Mouse (Mus musculus) 3134 (cell line): Measurements from ENCODE around the gene Mmrn1.

ENCODE experiments used
- DNase-seq: peaks from one replicate; pipeline ENCODE4 v3.0.0-alpha.2; 2011; ENCODE audit warnings: low spot score; ENCODE audit not compliant: insufficient read length; ENCODE audit errors: extremely low read depth

The Mmrn1 gene

GRCm38 (mm10) chr6:60992366-60992765 lies 67.6 kb downstream of the Mmrn1 start:
- no peak for DNase-seq

DNA sequence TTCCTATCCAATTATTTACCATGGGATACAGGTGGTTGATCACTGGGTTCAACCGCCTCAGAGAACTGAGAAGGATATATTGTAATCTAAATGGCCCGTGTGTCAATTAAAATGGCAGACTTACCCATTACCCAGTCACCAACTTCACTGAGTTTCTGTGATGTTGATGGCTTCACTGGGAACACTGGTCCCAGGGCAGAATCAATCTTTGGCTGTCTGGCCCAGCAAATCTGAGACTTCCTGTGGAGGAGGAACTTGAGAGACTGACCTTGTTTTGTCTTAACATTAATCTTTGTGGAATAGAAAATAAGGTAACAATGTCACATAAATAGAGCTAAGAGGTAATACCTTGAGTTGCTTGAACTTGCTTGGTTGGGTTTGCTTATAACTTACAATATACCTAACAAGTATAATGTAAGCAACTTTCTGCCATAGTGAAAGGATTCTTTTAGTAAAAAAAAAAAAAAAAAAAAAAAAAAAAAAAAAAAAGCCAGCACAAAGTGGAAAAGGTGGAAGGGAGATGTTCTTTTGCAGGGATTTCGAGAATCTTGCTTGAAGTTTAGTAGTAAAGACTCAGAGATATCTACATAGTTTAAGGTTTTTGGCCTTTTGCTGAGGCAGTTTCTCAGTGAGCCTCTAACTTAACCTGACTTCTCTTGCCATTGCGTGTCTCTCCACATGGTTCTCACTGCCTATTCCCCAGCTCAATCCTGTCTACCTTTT lies 68.8 kb downstream of the Mmrn1 start:
- no peak for DNase-seq

DNA sequence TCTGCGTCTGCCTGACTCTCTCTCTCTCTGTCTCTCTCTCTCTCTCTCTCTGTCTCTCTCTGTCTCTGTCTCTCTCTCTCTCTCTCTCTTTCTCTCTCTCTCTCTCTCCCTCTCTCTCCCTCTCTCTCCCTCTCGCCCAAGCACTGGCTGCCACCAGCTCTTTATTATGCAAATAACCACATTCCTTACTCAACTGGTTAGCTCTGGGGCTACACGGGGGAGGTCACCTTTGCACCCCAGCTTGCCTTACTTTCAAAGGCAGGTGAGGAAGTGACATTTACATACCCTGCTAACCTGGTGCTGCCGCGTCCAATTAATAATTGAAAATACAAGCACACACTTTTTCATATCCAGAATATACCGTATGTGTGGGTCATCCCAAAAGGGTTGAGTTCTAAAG lies 69.3 kb downstream of the Mmrn1 start:
- DNase-seq = no peak

- no peak for DNase-seq
Observed at GRCm38 (mm10) chr6:60994521-60994920, 69.7 kb downstream of the Mmrn1 start.

DNA sequence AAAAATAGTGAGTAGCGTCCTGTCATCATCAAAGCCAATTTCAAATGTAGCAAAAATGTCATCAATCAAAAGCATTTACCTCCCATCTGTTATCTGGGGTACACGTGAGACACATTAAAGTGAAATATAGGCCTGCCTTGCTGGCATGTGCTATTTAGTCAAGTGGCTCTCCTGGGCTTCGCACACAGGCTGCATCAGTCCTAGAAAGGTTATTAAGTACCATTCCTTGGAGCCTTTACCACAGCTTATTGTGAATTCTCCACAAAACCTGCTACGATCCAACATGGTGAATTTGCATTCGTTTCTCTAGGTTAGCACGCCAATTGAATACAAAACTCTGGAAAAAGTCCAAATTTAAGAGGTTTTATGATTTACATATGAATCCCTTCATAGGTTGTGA lies 70.8 kb downstream of the Mmrn1 start:
- DNase-seq = no peak

DNA sequence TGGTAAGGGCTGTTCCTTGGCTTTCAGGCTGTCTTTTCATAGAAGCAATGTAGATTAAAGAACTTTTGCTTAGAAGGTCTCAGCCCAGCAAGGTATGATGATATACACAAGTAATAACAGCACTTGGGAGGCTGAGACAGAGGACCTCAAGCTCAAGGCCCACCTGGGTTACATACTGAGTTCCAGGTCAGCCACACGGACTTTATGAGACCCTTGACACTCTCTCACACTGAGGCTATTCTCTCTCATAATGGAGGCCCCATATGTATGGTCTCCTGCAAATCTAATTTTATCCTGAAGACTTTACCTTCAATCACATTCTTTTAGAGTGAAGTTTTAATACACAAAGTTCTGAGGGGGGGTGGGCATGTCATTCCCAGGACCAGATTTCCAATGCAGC lies 71.6 kb downstream of the Mmrn1 start:
- DNase-seq = no peak

DNA sequence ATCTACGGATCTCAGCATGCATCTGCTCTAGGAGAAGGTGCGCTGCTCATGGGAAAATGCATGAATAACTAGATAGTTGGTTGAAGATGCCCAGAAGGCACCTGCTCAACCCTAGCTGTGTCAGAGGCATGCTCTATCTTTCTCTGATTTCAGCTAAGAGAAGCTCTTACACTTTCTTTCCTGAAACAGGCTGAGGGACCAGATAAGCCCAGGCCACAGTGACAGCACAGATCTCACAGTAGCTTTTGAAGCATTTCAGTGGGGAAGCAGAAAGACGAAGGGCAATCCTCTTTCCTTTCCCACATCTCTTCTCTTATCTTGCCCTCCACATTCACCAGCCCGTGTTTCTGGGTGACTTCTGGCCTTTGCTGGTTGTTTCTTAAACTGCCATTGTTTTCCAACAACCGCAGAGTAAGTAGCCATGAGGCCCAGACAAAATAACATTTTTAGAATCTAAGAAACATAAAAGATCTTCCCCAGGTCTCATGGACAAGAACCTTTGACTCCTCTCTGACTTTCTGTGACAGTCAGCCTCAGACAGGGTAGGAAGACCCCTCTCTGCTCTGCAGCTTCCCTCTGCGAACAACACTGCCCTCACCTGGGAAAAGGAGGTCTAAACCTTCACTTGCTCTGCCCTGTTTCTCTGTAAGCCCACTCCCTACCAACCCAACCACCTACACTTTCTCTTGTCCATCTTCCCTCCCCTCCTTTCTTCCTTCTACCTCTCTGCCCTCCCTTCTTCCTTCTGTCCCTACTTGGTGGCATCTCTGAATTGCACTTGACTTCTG lies 76.4 kb downstream of the Mmrn1 start:
- DNase-seq = no peak

DNA sequence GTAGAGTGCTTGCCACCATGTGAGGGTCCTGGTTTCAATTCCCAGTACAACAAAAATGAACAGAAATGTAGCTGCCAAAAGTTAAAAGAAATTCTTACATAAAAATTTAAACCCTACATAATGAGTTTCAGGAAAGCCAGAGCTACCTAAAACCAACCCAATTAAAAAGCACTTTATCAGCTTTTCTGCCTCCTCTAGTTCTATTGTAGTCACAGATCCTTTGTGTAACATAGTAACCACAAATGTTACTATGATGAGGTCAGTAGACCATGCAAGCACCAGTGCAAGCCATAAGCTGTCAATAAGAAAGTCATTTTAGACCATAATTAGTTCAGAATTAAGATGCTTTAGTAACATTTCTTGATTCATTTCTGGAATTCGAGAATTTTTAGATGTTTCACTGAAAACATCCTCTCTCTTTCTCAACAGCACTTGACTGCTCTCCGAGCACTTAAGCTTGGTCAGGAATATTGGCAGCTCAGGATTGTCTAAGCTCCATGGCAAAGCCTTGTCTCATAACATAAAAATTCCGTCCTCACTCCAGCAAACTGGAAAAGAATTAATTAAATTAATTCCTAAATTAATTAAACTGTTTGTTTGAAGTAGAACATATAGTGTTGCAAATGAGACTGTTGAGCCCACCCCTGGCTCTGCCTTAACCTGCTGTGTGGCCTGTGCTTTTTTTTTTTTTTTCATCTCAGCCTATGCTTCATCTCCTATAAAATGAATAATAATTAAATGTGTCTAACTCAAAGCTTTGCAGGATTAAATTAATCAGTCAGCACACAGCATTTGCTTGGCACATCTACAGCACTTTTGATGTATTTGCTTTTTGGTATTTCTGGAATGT lies 79.4 kb downstream of the Mmrn1 start:
- no peak for DNase-seq

GRCm38 (mm10) chr6:61013780-61014179 lies 89.0 kb downstream of the Mmrn1 start:
- no peak for DNase-seq

- no peak for DNase-seq
Observed at GRCm38 (mm10) chr6:61019689-61020088, 94.9 kb downstream of the Mmrn1 start.

DNA sequence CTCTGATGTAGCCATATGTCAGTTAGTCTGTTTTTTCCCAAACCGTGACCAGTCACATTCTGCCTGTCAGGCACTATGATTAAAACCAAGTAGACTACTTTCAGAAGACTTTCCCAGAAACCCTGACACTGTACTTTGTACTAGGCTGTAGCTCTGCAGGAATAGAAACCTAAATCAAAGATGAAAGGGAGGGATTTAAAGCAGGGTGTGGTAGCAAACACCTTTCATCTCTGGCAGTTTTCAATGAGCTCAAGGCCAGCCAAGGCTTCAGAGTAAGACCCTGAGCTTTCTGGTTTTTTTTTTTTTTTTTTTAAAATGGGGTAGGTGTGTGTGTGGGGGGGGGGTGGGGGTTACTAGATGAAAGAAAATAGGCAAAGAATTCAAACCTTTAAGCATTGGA lies 96.2 kb downstream of the Mmrn1 start:
- no peak for DNase-seq

- no peak for DNase-seq
Observed at GRCm38 (mm10) chr6:61033251-61033650, 108.5 kb downstream of the Mmrn1 start.
